Mouse (Mus musculus): ENCODE data around the gene Gm10974. TPM values are rescaled to one million over a fixed set of nuclear protein-coding genes. Genes with fewer than 3 reads are reported as not detected.

The Gm10974 gene
- total and polyA plus RNA-seq, 3 experiments, result not detected

DNA sequence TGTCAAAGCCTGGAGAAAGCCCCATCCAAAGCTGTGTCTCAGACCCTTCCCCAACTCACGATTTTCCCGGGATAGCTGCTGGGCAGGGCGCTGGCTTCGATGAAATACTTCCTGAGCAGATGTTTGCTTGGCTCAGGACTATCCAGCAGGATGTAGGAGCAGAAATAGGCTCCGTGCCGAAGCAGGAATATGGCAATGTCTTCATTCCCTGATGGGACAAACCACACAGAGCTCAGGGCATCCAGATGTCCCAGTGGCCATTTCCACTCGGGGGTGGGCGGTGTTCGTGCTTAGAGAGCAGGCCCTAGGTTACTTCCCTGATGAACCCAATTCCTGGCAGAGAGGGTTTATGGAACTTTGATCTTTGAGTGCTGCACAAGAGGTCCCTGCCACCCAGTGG is 35.1 kb upstream of the Gm10974 start:
- no peaks in the 10 kb centered on the region for H3K79me2 ChIP-seq (ENCODE audit: control insufficient read depth, insufficient read depth, low read length, poor library complexity)
- H3K36me3 ChIP-seq (ENCODE audit: control insufficient read depth in 1 of 2, insufficient read depth in 2 of 2, low read length in 2 of 2), result no peaks in the 10 kb centered on the region; a peak in 1 of 4 replicates
- H3K27ac ChIP-seq (ENCODE audit: control insufficient read depth, low read depth, low read length), result no peak overlapping the region
- DNase-seq (ENCODE audit: low read depth, low spot score), result no peak
- H3K9ac ChIP-seq (ENCODE audit: control insufficient read depth, low read depth, low read length, poor library complexity, severe bottlenecking), result no peak overlapping the region
- H3K27me3 ChIP-seq (ENCODE audit: control insufficient read depth in 1 of 2, insufficient read depth in 2 of 2, low read length in 2 of 2), result no peaks in the 10 kb centered on the region
- no peaks in the 10 kb centered on the region for H3K4me1 ChIP-seq (ENCODE audit: control insufficient read depth in 1 of 2, insufficient read depth in 2 of 2, low read length in 2 of 2)
- H3K9me3 ChIP-seq (replicated peaks; ENCODE audit: insufficient read depth, low read length), result no peaks in the 10 kb centered on the region
- TF ChIP-seq CHD2 (IDR thresholded peaks at IDR 0.05; ENCODE audit: low read length) (no peak), MYC (IDR thresholded peaks at IDR 0.05; ENCODE audit: low read depth, low read length) (no peak), ETS1 (IDR thresholded peaks at IDR 0.05; ENCODE audit: low read depth, low read length) (no peak), ZC3H11A (IDR thresholded peaks at IDR 0.05; ENCODE audit: low read depth, low read length) (no peak), GATA1 (IDR thresholded peaks at IDR 0.05; ENCODE audit: low read depth, low read length) (no peak), TAL1 (IDR thresholded peaks at IDR 0.05; ENCODE audit: low read length) (no peak)
- H3K4me3 ChIP-seq (ENCODE audit: control insufficient read depth in 1 of 2, insufficient read depth in 1 of 2, low read depth in 2 of 2, low read length in 2 of 2), result no peak overlapping the region

DNA sequence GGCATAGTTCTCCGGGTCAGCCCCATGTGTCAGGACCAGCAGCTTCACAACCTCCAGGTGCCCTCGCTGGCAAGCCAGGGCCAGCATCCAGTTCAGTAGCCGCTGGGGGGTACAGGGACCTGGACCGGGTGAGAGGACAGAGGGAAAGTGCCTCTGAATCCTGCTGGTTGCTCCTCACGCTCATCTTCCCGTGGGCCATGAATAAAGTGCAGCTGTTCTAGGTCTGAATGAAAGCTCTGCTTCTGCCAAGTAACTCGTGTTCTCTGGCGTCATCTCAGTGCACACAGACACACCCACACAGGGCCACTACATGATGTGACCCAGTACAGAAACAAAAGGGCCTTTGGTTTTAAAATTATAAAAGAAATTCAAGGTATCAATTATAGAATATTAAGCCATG is 33.4 kb upstream of the Gm10974 start:
- Histone ChIP-seq H3K27ac (ENCODE audit: control insufficient read depth, low read depth, low read length) (no peak overlapping the region), H3K36me3 (ENCODE audit: control insufficient read depth in 1 of 2, insufficient read depth in 2 of 2, low read length in 2 of 2) (no peaks in the 10 kb centered on the region; a peak in 1 of 4 replicates), H3K27me3 (ENCODE audit: control insufficient read depth in 1 of 2, insufficient read depth in 2 of 2, low read length in 2 of 2) (no peaks in the 10 kb centered on the region), H3K79me2 (ENCODE audit: control insufficient read depth, insufficient read depth, low read length, poor library complexity) (no peaks in the 10 kb centered on the region), H3K4me3 (ENCODE audit: control insufficient read depth in 1 of 2, insufficient read depth in 1 of 2, low read depth in 2 of 2, low read length in 2 of 2) (no peak overlapping the region), H3K9me3 (replicated peaks; ENCODE audit: insufficient read depth, low read length) (no peaks in the 10 kb centered on the region), H3K9ac (ENCODE audit: control insufficient read depth, low read depth, low read length, poor library complexity, severe bottlenecking) (no peak overlapping the region), H3K4me1 (ENCODE audit: control insufficient read depth in 1 of 2, insufficient read depth in 2 of 2, low read length in 2 of 2) (no peaks in the 10 kb centered on the region)
- DNase-seq (ENCODE audit: low read depth, low spot score), result no peak
- TF ChIP-seq ZNF384 (IDR thresholded peaks at IDR 0.05; ENCODE audit: low read depth, low read length), result no peak
- no peak for TF ChIP-seq USF1 (IDR thresholded peaks at IDR 0.05; ENCODE audit: low read depth, low read length)
- no peak for TF ChIP-seq UBTF (IDR thresholded peaks at IDR 0.05; ENCODE audit: borderline replicate concordance, insufficient read depth, low read depth, low read length)
- no peak for TF ChIP-seq GABPA (IDR thresholded peaks at IDR 0.05; ENCODE audit: low read depth, low read length)
- no peak for TF ChIP-seq TAL1 (IDR thresholded peaks at IDR 0.05; ENCODE audit: low read length)
- no peak for TF ChIP-seq POLR2AphosphoS5 (IDR thresholded peaks at IDR 0.05; ENCODE audit: borderline replicate concordance, low read depth, low read length)
- no peak for TF ChIP-seq TBP (IDR thresholded peaks at IDR 0.05; ENCODE audit: low read depth, low read length)
- no peak for TF ChIP-seq ZC3H11A (IDR thresholded peaks at IDR 0.05; ENCODE audit: low read depth, low read length)
- TF ChIP-seq EP300 (IDR thresholded peaks at IDR 0.05; ENCODE audit: low read depth in 1 of 2, low read length in 2 of 2), result no peak
- no peak for TF ChIP-seq CHD1 (IDR thresholded peaks at IDR 0.05; ENCODE audit: low read depth, low read length)
- no peak for TF ChIP-seq MYB (IDR thresholded peaks at IDR 0.05; ENCODE audit: low read depth, low read length)
- TF ChIP-seq POLR2AphosphoS2 (IDR thresholded peaks at IDR 0.05; ENCODE audit: low read length), result no peak
- no peak for TF ChIP-seq ZKSCAN1 (IDR thresholded peaks at IDR 0.05; ENCODE audit: low read depth, low read length)
- no peak for TF ChIP-seq MXI1 (IDR thresholded peaks at IDR 0.05; ENCODE audit: low read depth, low read length)
- TF ChIP-seq MAX (IDR thresholded peaks at IDR 0.05; ENCODE audit: low read length), result no peak
- no peak for TF ChIP-seq BHLHE40 (IDR thresholded peaks at IDR 0.05; ENCODE audit: borderline replicate concordance, low read depth, low read length)
- no peak for TF ChIP-seq RAD21 (IDR thresholded peaks at IDR 0.05; ENCODE audit: low read depth, low read length)
- no peak for TF ChIP-seq CHD2 (IDR thresholded peaks at IDR 0.05; ENCODE audit: low read length)
- TF ChIP-seq MYC (IDR thresholded peaks at IDR 0.05; ENCODE audit: low read depth, low read length), result no peak

All from MEL (cell line).